Mouse (Mus musculus) inflammation-experienced regulatory T-cells (primary cell): ENCODE measurements around the gene Dusp1. TPM values are rescaled to one million over a fixed set of nuclear protein-coding genes. Genes with fewer than 3 reads are reported as not detected.

Experiments used
- polyA plus RNA-seq, 2 experiments: library from polyadenylated mRNA; unstranded; fragments of 100-300 nt; shearing (Covaris generic); gene quantifications; one replicate each; pipeline ENCODE4 v1.2.1; 2017

The Dusp1 gene
- 100 to 1,000 TPM; 239 to 360 TPM for polyA plus RNA-seq

GRCm38 (mm10) chr17:26561651-26562181 is at the start of gene Dusp1:
TSS of gene Dusp1 (minus strand) at chr17:26562128.

DNA sequence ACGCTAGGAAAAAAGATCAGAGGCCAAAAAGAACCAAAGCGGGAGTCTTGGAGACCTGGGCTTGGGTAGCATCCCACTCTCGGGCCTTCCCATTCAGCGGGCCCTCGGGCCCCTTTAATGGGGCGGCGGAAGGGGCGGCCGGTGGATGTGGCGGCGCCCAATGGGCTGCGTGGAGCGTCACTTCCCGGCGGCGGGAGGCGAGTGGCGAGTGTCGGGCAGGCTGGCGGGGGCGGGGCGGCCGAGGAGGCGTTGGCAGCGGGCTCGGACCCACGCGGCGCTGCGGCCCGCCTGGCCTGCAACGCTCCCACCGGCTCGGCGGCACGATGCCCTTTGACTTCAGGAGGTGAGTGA is 663 bp downstream of the Dusp1 start, which contains the start of gene Ergic1:
Gene Ergic1, plus strand, starts transcription at position 200 of the 351 bp plus-strand sequence.

Other genes with a start within 250 kb of the Dusp1 start
- gene Neurl1b, start 147.3 kb downstream of the Dusp1 start, polyA plus RNA-seq = 1 to 10 TPM in 1 of 2 experiments, under 1 TPM in 1; 0.10 to 1.7 TPM
- 100 to 1,000 TPM in 1 of 2 experiments, 10 to 100 TPM in 1; 55.3 to 127 TPM for gene Ergic1, start 639 bp downstream of the Dusp1 start, polyA plus RNA-seq
- gene Atp6v0e, start 101.1 kb upstream of the Dusp1 start, polyA plus RNA-seq = 100 to 1,000 TPM; 311 to 385 TPM
- gene Crebrf, start 153.5 kb upstream of the Dusp1 start, polyA plus RNA-seq = 10 to 100 TPM; 48.9 to 66.5 TPM
- gene Bnip1, start 218.9 kb upstream of the Dusp1 start, polyA plus RNA-seq = 10 to 100 TPM; 27.7 to 36.1 TPM